Mouse (Mus musculus) hindlimb bud, embryonic 11.5 days (tissue): ENCODE data around the gene Vps13d.

ENCODE experiments used
- DNase-seq: peaks from one replicate; pipeline ENCODE4 v3.0.0-alpha.2; 2012; ENCODE audit warnings: low read depth, low spot score; ENCODE audit errors: extremely low spot score

Gene Vps13d

GRCm38 (mm10) chr4:145009934-145010333, 184.9 kb downstream of the Vps13d start:
- DNase-seq: no peak

DNA sequence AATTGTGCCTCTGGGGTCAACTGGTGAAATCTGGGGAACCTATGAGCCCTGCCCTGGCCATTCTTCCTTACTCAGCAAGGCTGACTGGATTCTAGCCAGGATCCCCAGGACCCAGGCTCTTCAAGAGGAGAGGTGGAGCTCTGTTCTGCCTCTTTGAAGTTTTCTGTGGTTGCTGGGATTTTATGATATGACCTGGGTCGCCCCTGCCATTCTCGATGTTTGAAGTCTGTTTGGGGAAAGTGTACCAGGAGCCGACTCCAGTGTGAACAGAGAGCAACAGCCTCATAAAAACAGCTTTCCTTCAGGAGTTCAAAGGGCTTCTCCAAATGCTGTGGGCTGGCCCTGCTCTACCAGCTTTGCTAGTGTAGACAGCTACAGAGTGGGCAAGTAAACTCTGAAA, 185.4 kb downstream of the Vps13d start:
- no peak for DNase-seq

DNA sequence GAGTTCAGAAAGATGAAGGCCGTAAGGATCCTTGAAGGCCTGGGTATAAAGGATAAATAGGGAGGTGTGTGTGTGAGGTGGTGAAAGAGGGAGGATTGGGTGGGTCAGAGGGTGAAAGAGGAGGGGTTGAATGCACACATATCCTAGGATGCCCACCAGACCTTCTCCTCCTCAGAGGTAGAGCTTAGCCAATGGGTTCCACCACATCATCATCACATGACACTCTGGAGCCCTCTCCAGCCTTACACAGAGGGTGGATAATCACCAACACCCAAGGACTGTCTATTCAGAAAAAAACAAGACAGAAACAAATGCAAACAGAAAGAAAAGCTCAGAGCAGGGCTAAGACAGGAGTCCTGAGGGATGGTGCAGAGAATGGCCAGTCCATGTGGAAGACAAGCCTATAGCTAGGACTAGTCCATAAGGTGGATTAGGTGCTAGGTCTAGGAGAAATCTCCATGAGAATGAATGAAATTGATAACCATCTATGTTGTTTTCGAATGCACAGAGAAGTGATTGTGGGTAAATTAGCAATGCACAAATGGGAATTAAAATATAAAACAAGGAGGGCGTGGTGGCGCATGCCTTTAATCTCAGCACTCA, 188.8 kb downstream of the Vps13d start:
- no peak for DNase-seq

DNA sequence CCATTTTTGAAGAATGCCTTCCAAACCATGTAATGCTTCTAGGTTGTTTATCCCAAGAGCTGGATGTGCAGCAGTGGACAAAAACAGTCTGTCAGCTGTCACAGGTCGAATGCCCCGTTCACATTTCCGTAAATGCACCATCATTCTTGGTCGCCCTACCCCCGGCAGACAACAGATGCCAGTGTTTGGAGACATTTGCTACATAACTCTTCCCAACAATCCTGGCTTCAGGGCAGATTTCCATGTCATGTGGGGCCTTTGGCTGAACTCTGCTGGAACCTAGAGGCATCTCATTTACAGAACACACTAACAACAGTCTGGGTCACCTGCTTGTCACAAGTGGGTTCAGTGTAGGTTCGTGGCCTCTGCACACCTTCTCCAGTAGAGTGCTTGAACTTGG, 190.6 kb downstream of the Vps13d start:
- DNase-seq: no peak

DNA sequence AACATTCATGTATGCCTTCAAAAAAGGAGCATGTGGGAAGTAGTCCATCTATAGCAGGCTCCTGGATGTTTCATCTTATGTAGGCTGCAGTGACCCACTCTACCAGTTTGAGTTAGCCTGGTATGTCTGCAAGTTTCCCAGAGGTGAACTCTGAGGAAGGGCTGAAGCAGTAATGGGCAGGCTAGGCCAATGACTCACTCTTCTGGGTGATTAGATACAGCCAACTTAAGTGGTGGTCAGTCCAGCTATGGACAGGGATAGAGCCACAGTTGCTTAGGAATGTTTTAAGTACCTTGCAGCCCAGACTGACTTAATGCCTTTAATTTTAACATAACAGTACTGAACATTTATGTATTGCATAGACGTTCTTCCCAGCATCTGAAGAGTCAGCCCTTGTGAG, 192.1 kb downstream of the Vps13d start:
- DNase-seq: no peak

GRCm38 (mm10) chr4:144999903-145000382, 194.9 kb downstream of the Vps13d start:
- DNase-seq: no peak

DNA sequence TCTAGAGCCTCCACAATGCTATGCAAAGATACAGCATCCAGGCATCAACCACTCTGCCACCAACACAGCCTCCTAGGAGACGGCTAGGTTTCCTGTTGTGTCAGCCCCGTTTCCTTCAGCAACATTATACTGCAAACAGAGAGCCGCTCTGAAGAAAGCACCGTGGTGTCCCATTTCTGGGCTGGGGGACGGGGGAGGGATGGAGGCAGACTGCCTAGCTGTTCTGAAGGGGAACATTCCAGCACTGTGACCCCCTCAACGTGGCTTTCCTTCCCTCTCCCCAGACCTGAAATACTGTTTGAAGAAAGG, 195.3 kb downstream of the Vps13d start:
- DNase-seq: no peak

DNA sequence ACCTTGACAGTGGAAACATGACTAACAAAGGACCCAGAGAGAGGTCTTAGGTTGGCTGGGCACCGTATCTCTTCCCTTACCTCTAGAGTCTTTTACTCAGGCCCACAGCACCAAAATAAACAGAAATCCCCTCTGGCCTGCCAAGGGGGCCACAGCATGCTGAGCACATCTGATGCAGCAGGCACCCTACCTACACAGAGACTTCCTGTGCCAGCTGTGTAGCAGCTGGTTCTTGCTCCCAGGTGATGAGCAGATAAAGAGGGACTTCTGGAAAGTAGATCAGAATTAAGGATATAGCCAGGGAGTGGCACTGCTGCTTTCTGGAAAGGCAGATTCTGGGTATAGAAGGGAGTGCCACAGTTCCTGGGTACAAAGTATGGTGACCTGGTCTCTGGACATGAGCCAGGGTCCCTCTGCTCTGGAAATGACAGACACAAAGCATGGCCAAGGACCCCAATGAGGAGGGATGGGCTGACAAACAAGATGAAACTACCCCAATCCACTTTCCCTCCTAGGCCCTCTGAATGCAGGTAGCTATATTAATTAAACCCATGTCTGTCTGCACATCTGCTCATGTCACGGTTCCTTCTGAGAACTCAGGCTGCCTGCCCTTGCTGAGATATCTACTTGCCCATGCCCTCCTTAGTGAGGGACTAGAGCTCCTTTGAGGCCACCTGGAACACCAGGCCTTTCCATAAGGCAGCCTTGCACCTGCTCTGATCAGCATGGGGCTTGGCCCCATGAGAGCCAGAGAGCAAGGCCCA, 195.8 kb downstream of the Vps13d start:
- DNase-seq: no peak

GRCm38 (mm10) chr4:144997887-144998658, 196.7 kb downstream of the Vps13d start:
- no peak for DNase-seq

DNA sequence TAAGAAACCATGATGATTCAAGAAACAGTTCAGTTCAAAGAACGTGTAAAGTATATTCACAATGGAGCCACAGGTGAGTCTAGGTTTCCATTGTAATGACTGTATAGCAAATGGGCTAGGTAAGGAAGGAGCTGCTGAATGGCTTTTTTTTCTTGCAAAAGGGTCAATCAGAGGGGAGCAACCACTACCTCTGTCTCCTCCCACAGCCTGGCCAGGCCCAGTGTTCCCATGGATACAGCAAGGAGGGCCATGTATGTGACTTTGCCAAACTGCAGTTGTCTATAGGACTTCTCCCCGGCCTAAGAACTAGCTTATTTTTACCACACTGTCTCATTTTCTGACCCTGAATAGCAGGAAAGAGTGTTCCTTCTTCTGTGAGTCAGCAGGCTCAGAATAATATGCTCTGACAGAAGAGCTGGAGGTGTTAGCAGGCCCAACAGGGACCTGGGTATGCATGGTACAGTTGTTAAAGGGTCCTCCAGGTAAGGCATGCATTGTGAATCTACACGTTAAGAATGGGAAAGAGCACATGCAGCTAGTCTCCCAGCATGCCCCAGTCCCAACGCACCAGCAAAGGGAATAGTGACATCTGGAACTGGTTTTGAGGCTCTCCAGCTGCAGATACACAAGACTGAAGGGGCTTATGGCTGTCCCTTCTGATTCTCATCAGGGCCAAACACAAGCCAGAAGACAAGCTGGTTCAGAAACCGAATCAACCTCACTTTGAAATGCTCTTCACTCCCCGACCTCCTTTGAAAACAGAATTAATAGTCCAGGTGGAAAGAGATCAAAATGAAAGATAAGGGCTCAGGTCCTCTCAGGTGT, 197.6 kb downstream of the Vps13d start:
- DNase-seq: no peak

- DNase-seq: no peak
Measured at GRCm38 (mm10) chr4:144995826-144996225, 199.0 kb downstream of the Vps13d start.

DNA sequence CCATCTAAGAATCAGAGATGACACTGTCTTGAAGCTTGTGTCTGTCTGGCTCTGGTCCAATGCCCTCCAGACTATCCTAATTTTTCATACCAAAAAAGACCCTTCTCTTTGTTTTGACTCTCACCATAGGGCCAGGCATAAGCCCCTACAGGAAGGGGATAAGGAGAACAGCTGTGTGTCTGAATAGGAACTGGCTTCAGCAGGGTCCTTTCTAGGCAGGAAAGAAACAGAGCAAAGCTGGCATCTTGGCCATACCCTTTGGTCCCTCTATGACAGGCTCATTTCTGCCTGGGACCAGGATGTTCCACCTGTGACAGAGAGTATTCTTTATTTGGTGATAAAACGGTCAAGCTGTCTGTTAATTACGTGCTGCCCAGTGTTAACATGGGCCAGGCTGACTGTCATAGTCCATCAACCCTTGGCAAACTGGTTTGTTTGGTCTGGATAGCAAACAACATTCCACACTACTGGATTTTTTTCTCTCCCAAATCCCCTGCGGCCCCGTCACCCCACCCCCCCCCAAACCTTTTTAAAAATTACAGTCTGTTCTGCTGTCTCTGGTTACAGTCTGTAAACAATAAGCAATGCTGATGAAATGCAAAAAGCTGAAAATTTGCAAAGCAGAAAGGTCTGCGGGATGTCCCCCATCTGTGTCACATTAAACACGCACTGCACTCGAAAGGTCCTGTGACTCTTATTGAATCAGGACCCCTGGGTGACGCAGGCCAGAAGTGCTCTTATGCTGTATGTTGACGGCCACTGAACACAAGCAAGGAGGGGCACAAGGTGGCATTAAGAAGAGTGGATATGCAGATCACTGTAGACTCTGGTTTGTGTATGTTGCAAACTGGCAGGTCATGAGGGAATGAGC, 201.5 kb downstream of the Vps13d start:
- no peak for DNase-seq

DNA sequence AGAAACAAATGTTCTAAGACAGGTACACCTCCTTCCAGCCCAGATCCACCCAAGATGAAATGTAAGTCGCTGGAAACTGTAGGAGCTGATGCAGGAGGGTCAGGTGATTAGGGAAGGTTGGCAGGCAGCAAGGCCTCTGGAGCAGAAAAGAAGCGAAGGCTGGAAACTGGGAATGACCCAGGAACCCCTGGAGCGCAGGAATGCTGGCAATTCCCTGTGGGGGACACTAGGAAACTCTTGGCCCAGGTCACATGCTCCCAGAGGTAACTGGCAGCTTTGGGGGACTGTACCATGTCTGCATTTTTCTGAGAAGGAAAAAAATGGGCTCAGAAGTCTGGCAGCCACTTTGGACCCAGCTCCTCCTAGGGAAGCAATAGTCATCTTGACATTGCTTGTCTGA, 202.4 kb downstream of the Vps13d start:
- no peak for DNase-seq

DNA sequence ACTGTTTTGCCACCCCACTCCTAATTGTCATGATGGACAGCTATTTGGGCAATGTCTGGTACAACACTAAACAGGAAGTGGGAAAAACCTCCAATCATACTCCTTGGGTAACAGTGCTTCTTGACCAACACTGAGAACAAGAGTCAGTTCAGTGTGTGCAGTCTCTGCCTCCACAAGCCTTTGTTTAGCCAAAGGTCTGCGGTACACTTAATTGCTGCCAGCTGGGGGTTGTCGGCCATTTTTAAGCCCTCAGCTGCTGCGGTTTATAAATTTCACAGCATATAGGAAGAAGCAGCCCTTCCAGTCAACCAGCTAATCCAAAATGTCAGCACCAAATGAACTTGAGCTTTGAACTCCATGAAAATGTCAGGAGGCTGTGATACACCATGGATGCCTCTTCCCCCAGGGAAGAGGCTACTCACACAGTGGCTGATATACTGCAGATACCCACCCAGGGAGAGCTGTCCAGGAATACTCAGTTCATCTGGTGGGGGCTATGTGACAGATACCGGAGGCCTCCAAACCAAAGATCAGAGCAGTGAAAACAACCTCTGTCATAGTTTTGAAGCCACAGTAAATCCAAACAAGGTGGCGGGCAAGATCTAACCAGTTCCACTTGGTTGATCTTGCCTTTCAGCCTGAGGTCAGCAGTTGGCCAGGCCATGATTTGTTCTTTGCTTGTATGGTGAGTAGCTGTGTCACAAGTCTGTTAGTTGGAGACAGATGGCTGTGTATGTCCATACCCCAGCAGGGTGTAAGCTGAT, 206.2 kb downstream of the Vps13d start:
- DNase-seq: no peak

GRCm38 (mm10) chr4:144986016-144986805, 208.6 kb downstream of the Vps13d start:
- DNase-seq: no peak

DNA sequence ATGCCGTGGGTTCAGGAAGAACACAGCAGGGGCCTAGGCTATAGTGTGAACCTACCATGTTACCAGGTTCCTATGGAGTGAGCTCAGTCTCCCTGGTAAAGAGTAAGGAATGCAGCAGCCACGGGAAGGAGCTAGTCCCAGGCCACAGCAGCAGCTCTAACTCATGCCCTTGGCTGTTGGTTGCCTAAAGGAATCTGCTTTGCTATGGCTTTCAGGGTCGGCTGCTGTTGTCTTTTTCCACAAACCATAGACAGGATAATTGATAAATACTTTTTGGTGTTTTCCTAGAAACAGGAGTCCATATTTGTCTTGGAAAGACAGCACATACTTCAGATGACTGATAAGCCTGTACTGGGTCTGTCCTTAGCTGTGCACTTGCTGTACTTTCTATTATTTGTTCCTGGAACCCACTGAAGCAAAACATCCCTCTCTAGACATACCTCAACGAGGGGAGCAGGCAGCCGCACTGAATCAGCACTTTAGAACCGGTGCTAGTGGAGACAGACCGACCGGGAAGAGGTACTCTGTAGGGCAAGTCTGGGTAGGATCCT, 210.9 kb downstream of the Vps13d start:
- DNase-seq: no peak

- no peak for DNase-seq
Measured at GRCm38 (mm10) chr4:144983228-144983744, 211.5 kb downstream of the Vps13d start.
